In genomic region chr5:123338463-123338862, GRCm38 (mm10) we compare ENCODE assay signal across 16 mouse cellular contexts.
"Had no signal": no experiment of that assay in that cellular context is flagged by ENCODE, and none has a peak within 500 bp of the region (broad histone marks: within the 10 kb centered on the region; RNA-seq: fewer than 3 reads in every experiment).

No protein-coding gene starts in this region.

- H3K27ac ChIP-seq: intestine, embryonic 15.5 days; limb, embryonic 10.5 days; limb, embryonic 13.5 days; liver, embryonic 13.5 days; stomach, postnatal 0 days had no signal

- DNase-seq: kidney, adult 11 months; kidney, adult 8-10 months; kidney, postnatal 14 days; kidney, postnatal 4 days; liver, embryonic 13.5 days; lung, adult 2 months; lung, postnatal 14 days; lung, postnatal 4 days; midbrain, embryonic 14.5 days; thymus, postnatal 25 days had no signal

- H3K9ac ChIP-seq: intestine, embryonic 15.5 days; limb, embryonic 13.5 days; liver, embryonic 13.5 days had no signal

- H3K36me3 ChIP-seq: intestine, embryonic 15.5 days; limb, embryonic 10.5 days; limb, embryonic 13.5 days; liver, embryonic 13.5 days had no signal

- H3K4me3 ChIP-seq: intestine, embryonic 15.5 days; left cerebral cortex, adult 2 months; limb, embryonic 10.5 days; limb, embryonic 13.5 days; liver, embryonic 13.5 days had no signal

- H3K9me3 ChIP-seq: intestine, embryonic 15.5 days; limb, embryonic 10.5 days; limb, embryonic 13.5 days; liver, embryonic 13.5 days had no signal

- ATAC-seq: intestine, embryonic 15.5 days had no signal

- H3K4me2 ChIP-seq: intestine, embryonic 15.5 days; limb, embryonic 13.5 days; liver, embryonic 13.5 days; midbrain, embryonic 11.5 days had no signal

- H3K4me1 ChIP-seq: intestine, embryonic 15.5 days had no signal

- H3K27me3 ChIP-seq: intestine, embryonic 15.5 days; limb, embryonic 13.5 days; liver, embryonic 13.5 days had no signal
